Mouse (Mus musculus): ENCODE measurements around the gene Hmox1. TPM values are rescaled to one million over a fixed set of nuclear protein-coding genes. Genes with fewer than 3 reads are reported as not detected.

Gene Hmox1
- 10 to 100 TPM; 12.7 to 15.8 TPM for polyA plus RNA-seq (2017; shearing (Covaris generic))

GRCm38 (mm10) chr8:75093399-75094156 is at the start of gene Hmox1:
Hmox1 (plus strand) TSS chr8:75093621.

DNA sequence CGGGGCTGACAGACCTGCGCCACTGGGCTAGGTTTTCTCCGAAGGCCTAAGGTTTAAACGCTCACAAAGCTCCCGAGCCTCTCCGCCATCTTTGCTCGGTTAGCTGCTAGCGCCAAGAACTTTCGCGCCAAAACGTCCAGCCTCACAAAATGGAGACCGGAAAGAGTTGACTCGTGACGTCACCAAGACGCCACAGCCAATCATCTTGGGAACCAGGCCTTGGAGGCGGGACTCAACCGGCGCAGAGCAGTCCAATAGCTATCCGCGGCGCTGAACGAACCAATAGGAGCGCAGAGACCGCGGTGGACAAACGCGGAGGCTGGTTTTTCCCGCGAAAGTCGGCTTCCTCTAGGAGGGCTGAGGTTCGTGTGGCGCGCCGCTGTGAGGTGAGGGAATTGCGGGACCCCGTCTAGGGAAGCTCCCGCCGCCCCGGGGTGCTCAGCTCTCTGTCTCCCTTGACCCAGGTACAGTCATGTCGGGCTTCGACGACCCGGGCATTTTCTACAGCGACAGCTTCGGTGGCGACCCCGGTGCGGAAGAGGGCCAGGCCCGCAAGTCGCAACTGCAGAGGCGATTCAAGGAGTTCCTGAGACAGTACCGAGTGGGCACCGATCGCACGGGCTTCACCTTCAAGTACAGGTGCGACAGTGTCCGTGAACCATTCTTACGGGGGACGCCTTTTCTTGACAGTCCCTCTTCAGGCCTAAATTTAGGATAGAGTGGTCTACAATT is 16.0 kb downstream of the Hmox1 start, which contains the start of gene Mcm5:
Gene Mcm5, plus strand, starts transcription at position 334 of the 732 bp plus-strand sequence.

Other genes with a start within 250 kb of the Hmox1 start
- not detected for gene Isx, start 220.4 kb upstream of the Hmox1 start, polyA plus RNA-seq (2017; shearing (Covaris generic))
- gene Hmgxb4, start 100.3 kb upstream of the Hmox1 start, polyA plus RNA-seq (2017; shearing (Covaris generic)), result 10 to 100 TPM; 12.4 to 18.9 TPM
- gene Tom1, start 59.9 kb upstream of the Hmox1 start, polyA plus RNA-seq (2017; shearing (Covaris generic)), result 10 to 100 TPM; 18.2 to 20.9 TPM
- gene Mcm5, start 15.9 kb downstream of the Hmox1 start, polyA plus RNA-seq (2017; shearing (Covaris generic)), result 10 to 100 TPM; 54.0 to 86.9 TPM
- gene Rasd2, start 120.3 kb downstream of the Hmox1 start, polyA plus RNA-seq (2017; shearing (Covaris generic)), result 1 to 10 TPM in 1 of 2 experiments, under 1 TPM in 1; 0.10 to 1.6 TPM